Mouse (Mus musculus): ENCODE results near the gene Taz. TPM values are rescaled to one million over a fixed set of nuclear protein-coding genes. Genes with fewer than 3 reads are reported as not detected.

The Taz gene
- polyA plus RNA-seq, 1 experiment: 111 TPM

GRCm38 (mm10) chrX:74283092-74283437 lies 1.4 kb downstream of the Taz start:
- 2% methylated on average over 5 of the region's 5 CpGs for WGBS
- H3K4me1 ChIP-seq (replicated peaks; ENCODE audit: control insufficient read depth, insufficient read depth, low read length): peaks cover 10% of the 10 kb centered on the region
- TF ChIP-seq POLR2A (IDR thresholded peaks at IDR 0.05; ENCODE audit: control insufficient read depth, extremely low read depth, insufficient read depth, low read length, poor library complexity) (no peak), CTCF (IDR thresholded peaks at IDR 0.05; ENCODE audit: borderline replicate concordance, control insufficient read depth, extremely low read depth, insufficient read depth, low read length, poor library complexity) (no peak)
- H3K4me3 ChIP-seq (ENCODE audit: control insufficient read depth, insufficient read depth, low read length): peak overlapping the region; percentile 97
- no peaks in the 10 kb centered on the region for H3K27me3 ChIP-seq (ENCODE audit: control insufficient read depth, insufficient read depth, low read length)
- no peak for DNase-seq
- no peaks in the 10 kb centered on the region for H3K36me3 ChIP-seq (ENCODE audit: control insufficient read depth, insufficient read depth, low read length)
- H3K27ac ChIP-seq (ENCODE audit: control insufficient read depth, insufficient read depth, low read length): no peak overlapping the region; the same call in 1 of the 2 replicates

GRCm38 (mm10) chrX:74293431-74293830 lies 11.7 kb downstream of the Taz start:
- H3K4me1 ChIP-seq (replicated peaks; ENCODE audit: control insufficient read depth, insufficient read depth, low read length): no peaks in the 10 kb centered on the region
- no peaks in the 10 kb centered on the region for H3K27me3 ChIP-seq (ENCODE audit: control insufficient read depth, insufficient read depth, low read length)
- no peak overlapping the region for H3K27ac ChIP-seq (ENCODE audit: control insufficient read depth, insufficient read depth, low read length)
- no peaks in the 10 kb centered on the region for H3K36me3 ChIP-seq (ENCODE audit: control insufficient read depth, insufficient read depth, low read length)
- TF ChIP-seq CTCF (IDR thresholded peaks at IDR 0.05; ENCODE audit: borderline replicate concordance, control insufficient read depth, extremely low read depth, insufficient read depth, low read length, poor library complexity) (no peak), POLR2A (IDR thresholded peaks at IDR 0.05; ENCODE audit: control insufficient read depth, extremely low read depth, insufficient read depth, low read length, poor library complexity) (no peak)
- no peak overlapping the region for H3K4me3 ChIP-seq (ENCODE audit: control insufficient read depth, insufficient read depth, low read length)
- WGBS: 89% methylated on average over 4 of the region's 4 CpGs
- no peak for DNase-seq

- DNase-seq: peak; percentile 93
- WGBS: 1% methylated on average over 37 of the region's 37 CpGs
- Histone ChIP-seq H3K4me3 (ENCODE audit: control insufficient read depth, insufficient read depth, low read length) (peak within 1 kb of the TSS; percentile 76), H3K27me3 (ENCODE audit: control insufficient read depth, insufficient read depth, low read length) (no peaks in the 10 kb centered on the region), H3K4me1 (replicated peaks; ENCODE audit: control insufficient read depth, insufficient read depth, low read length) (no peaks in the 10 kb centered on the region; the same call in 1 of the 2 replicates), H3K36me3 (ENCODE audit: control insufficient read depth, insufficient read depth, low read length) (peaks cover 7% of the 10 kb centered on the region; the same call in 1 of the 2 replicates), H3K27ac (ENCODE audit: control insufficient read depth, insufficient read depth, low read length) (no peak within 1 kb of the TSS)
- TF ChIP-seq CTCF (IDR thresholded peaks at IDR 0.05; ENCODE audit: borderline replicate concordance, control insufficient read depth, extremely low read depth, insufficient read depth, low read length, poor library complexity): no peak
- peak; percentile 62 for TF ChIP-seq POLR2A (IDR thresholded peaks at IDR 0.05; ENCODE audit: control insufficient read depth, extremely low read depth, insufficient read depth, low read length, poor library complexity)
Observed at GRCm38 (mm10) chrX:74296538-74297448, 15.1 kb downstream of the Taz start, which contains the start of gene Atp6ap1. Atp6ap1 (plus strand) TSS chrX:74297097.

- Histone ChIP-seq H3K27ac (ENCODE audit: control insufficient read depth, insufficient read depth, low read length) (no peak overlapping the region), H3K4me1 (replicated peaks; ENCODE audit: control insufficient read depth, insufficient read depth, low read length) (no peaks in the 10 kb centered on the region; the same call in 1 of the 2 replicates), H3K4me3 (ENCODE audit: control insufficient read depth, insufficient read depth, low read length) (no peak overlapping the region), H3K27me3 (ENCODE audit: control insufficient read depth, insufficient read depth, low read length) (no peaks in the 10 kb centered on the region), H3K36me3 (ENCODE audit: control insufficient read depth, insufficient read depth, low read length) (peaks cover 10% of the 10 kb centered on the region; the same call in 1 of the 2 replicates)
- no peak for TF ChIP-seq POLR2A (IDR thresholded peaks at IDR 0.05; ENCODE audit: control insufficient read depth, extremely low read depth, insufficient read depth, low read length, poor library complexity)
- TF ChIP-seq CTCF (IDR thresholded peaks at IDR 0.05; ENCODE audit: borderline replicate concordance, control insufficient read depth, extremely low read depth, insufficient read depth, low read length, poor library complexity): no peak
- no peak for DNase-seq
- WGBS: 83% methylated on average over 1 of the region's 1 CpGs
Observed at GRCm38 (mm10) chrX:74298348-74298747, 16.6 kb downstream of the Taz start.

- Histone ChIP-seq H3K27ac (ENCODE audit: control insufficient read depth, insufficient read depth, low read length) (no peak overlapping the region), H3K4me3 (ENCODE audit: control insufficient read depth, insufficient read depth, low read length) (no peak overlapping the region), H3K4me1 (replicated peaks; ENCODE audit: control insufficient read depth, insufficient read depth, low read length) (peaks cover 2% of the 10 kb centered on the region; the same call in 1 of the 2 replicates), H3K36me3 (ENCODE audit: control insufficient read depth, insufficient read depth, low read length) (peaks cover 10% of the 10 kb centered on the region; the same call in 1 of the 2 replicates), H3K27me3 (ENCODE audit: control insufficient read depth, insufficient read depth, low read length) (no peaks in the 10 kb centered on the region)
- no peak for TF ChIP-seq CTCF (IDR thresholded peaks at IDR 0.05; ENCODE audit: borderline replicate concordance, control insufficient read depth, extremely low read depth, insufficient read depth, low read length, poor library complexity)
- WGBS: 68% methylated on average over 3 of the region's 3 CpGs
- no peak for DNase-seq
Observed at GRCm38 (mm10) chrX:74299721-74300120, 18.0 kb downstream of the Taz start.

GRCm38 (mm10) chrX:74304867-74305700 lies 23.4 kb downstream of the Taz start, which contains the start of gene Gdi1:
Gdi1 (plus strand) TSS chrX:74304998.
- H3K4me1 ChIP-seq (replicated peaks; ENCODE audit: control insufficient read depth, insufficient read depth, low read length): peaks cover 10% of the 10 kb centered on the region
- H3K4me3 ChIP-seq (ENCODE audit: control insufficient read depth, insufficient read depth, low read length): peak within 1 kb of the TSS; percentile 84
- no peaks in the 10 kb centered on the region for H3K27me3 ChIP-seq (ENCODE audit: control insufficient read depth, insufficient read depth, low read length)
- H3K36me3 ChIP-seq (ENCODE audit: control insufficient read depth, insufficient read depth, low read length): peaks cover 11% of the 10 kb centered on the region; the same call in 1 of the 2 replicates
- under 1% methylated on average over 37 of the region's 41 CpGs for WGBS
- DNase-seq: peak; percentile 72
- TF ChIP-seq POLR2A (IDR thresholded peaks at IDR 0.05; ENCODE audit: control insufficient read depth, extremely low read depth, insufficient read depth, low read length, poor library complexity): peak; percentile 85
- 0 out of 2 replicates have a peak, but pooled peaks have one; percentile 11 for TF ChIP-seq CTCF (IDR thresholded peaks at IDR 0.05; ENCODE audit: borderline replicate concordance, control insufficient read depth, extremely low read depth, insufficient read depth, low read length, poor library complexity)
- H3K27ac ChIP-seq (ENCODE audit: control insufficient read depth, insufficient read depth, low read length): peak within 1 kb of the TSS; percentile 91
